In genomic region chr3:135155537-135155956, GRCm38 (mm10) we compare ENCODE assay signal across 10 mouse cellular contexts. TPM values are rescaled to one million over a fixed set of nuclear protein-coding genes. Genes with fewer than 3 reads are reported as not detected.
DNase-seq lines count a peak whose midpoint lies in the region; ATAC-seq and TF ChIP-seq lines count a peak whose summit lies in the region.
"Had no signal": no experiment of that assay in that cellular context is flagged by ENCODE, and none has a peak within 500 bp of the region (broad histone marks: within the 10 kb centered on the region; RNA-seq: fewer than 3 reads in every experiment).

No protein-coding gene starts in this region.

- H3K9ac ChIP-seq in intestine, embryonic 14.5 days (ENCODE audit: low read length): no peak overlapping the region
- H3K9ac ChIP-seq in intestine, postnatal 0 days (ENCODE audit: low read depth, low read length): no peak overlapping the region
- H3K9ac ChIP-seq in lung, embryonic 15.5 days: no peak overlapping the region

- peak; percentile 70 for ATAC-seq in intestine, embryonic 14.5 days (replicated peaks; ENCODE audit: low FRiP score, low TSS enrichment, low read depth)
- ATAC-seq in intestine, postnatal 0 days: no peak
- peak; percentile 91 for ATAC-seq in lung, embryonic 15.5 days (ENCODE audit: borderline replicate concordance, extremely low read depth, low FRiP score, low TSS enrichment)
- no peak for ATAC-seq in cerebellum, adult (ENCODE audit: insufficient number of reproducible peaks, low FRiP score, low TSS enrichment)
- ATAC-seq: activated CD4-positive, CD25-positive, alpha-beta regulatory T cell, adult 4 months had no signal

- H3K27ac ChIP-seq in intestine, embryonic 14.5 days (ENCODE audit: low read depth): peak overlapping the region; percentile 38; the same call in 1 of the 2 replicates
- H3K27ac ChIP-seq in intestine, postnatal 0 days (ENCODE audit: low read depth, low read length): no peak overlapping the region
- H3K27ac ChIP-seq in lung, embryonic 15.5 days: peak overlapping the region; percentile 50

- H3K4me2 ChIP-seq in intestine, embryonic 14.5 days (ENCODE audit: low read length): no peak overlapping the region
- H3K4me2 ChIP-seq in intestine, postnatal 0 days (replicated peaks; ENCODE audit: low read depth): no peak overlapping the region
- H3K4me2 ChIP-seq in lung, embryonic 15.5 days: no peak overlapping the region

- no peaks in the 10 kb centered on the region for H3K27me3 ChIP-seq in intestine, embryonic 14.5 days (replicated peaks; ENCODE audit: control insufficient read depth, insufficient read depth, low read length)
- H3K27me3 ChIP-seq in intestine, postnatal 0 days (replicated peaks; ENCODE audit: control insufficient read depth, insufficient read depth, low read length): no peaks in the 10 kb centered on the region
- H3K27me3 ChIP-seq in lung, embryonic 15.5 days: no peaks in the 10 kb centered on the region

- no peaks in the 10 kb centered on the region for H3K9me3 ChIP-seq in intestine, embryonic 14.5 days (ENCODE audit: control insufficient read depth, low read length)
- no peaks in the 10 kb centered on the region for H3K9me3 ChIP-seq in intestine, postnatal 0 days (ENCODE audit: control insufficient read depth)
- no peaks in the 10 kb centered on the region for H3K9me3 ChIP-seq in lung, embryonic 15.5 days

- H3K4me1 ChIP-seq in intestine, embryonic 14.5 days (replicated peaks; ENCODE audit: control insufficient read depth, insufficient read depth, low read length): no peaks in the 10 kb centered on the region; the same call in 1 of the 2 replicates
- no peaks in the 10 kb centered on the region for H3K4me1 ChIP-seq in intestine, postnatal 0 days (replicated peaks; ENCODE audit: control insufficient read depth, insufficient read depth, low read length)
- peaks cover 6% of the 10 kb centered on the region; the same call in 1 of the 2 replicates for H3K4me1 ChIP-seq in lung, embryonic 15.5 days

- no peak overlapping the region for H3K4me3 ChIP-seq in intestine, embryonic 14.5 days (ENCODE audit: low read depth, low read length)
- no peak overlapping the region for H3K4me3 ChIP-seq in intestine, postnatal 0 days (ENCODE audit: low read depth, low read length)
- H3K4me3 ChIP-seq in lung, embryonic 15.5 days: no peak overlapping the region

- TF ChIP-seq CTCF in intestine, postnatal 0 days (IDR thresholded peaks at IDR 0.05; ENCODE audit: low read depth): no peak

- no peaks in the 10 kb centered on the region for H3K36me3 ChIP-seq in intestine, embryonic 14.5 days (ENCODE audit: control insufficient read depth, insufficient read depth, low read length)
- no peaks in the 10 kb centered on the region for H3K36me3 ChIP-seq in intestine, postnatal 0 days (ENCODE audit: control insufficient read depth, insufficient read depth)
- H3K36me3 ChIP-seq in lung, embryonic 15.5 days: no peaks in the 10 kb centered on the region

- DNase-seq in cerebellum, adult 9-10 months: peak; percentile 6
- DNase-seq in cerebellum, adult 11 months: no peak
- DNase-seq in intestine, embryonic 14.5 days (ENCODE audit: low spot score): peak; percentile 53
- peak; percentile 32 to 52 for DNase-seq in adrenal gland, postnatal 36 days
- DNase-seq in frontal cortex, postnatal 10 days (ENCODE audit: low spot score in 2 of 2): no peak
- DNase-seq: thymus, postnatal 36 days had no signal

- 34% methylated on average over 4 of the region's 4 CpGs for WGBS in intestine, embryonic 14.5 days
- WGBS in intestine, postnatal 0 days: 52% methylated on average over 4 of the region's 4 CpGs
- 38% methylated on average over 4 of the region's 4 CpGs for WGBS in lung, embryonic 15.5 days

RNA-seq across cellular contexts. Expression of gene Cenpe, which starts 56.8 kb away (rescaled TPM):
- polyA plus RNA-seq in intestine, embryonic 14.5 days (2014; fragmentation: Nextera tagmentation; extraction: Ambion mirVana): 27.9 and 30.8 TPM in 2 replicates
- 5.4 and 5.6 TPM in 2 replicates for polyA plus RNA-seq in intestine, postnatal 0 days (2015; fragmentation: Nextera tagmentation; extraction: Ambion mirVana)
- 1 to 10 TPM; 2.7 to 2.8 TPM for total RNA-seq in adrenal gland, postnatal 36 days (2021)
- polyA plus RNA-seq in lung, embryonic 15.5 days (2015; fragmentation: Nextera tagmentation; extraction: Ambion mirVana): 29.2 and 31.0 TPM in 2 replicates

Comparison
In these comparisons a context has a peak if more than half of its experiments do, and no peak if none do; other contexts are left out.
1. DNase-seq: peak in cerebellum, adult 9-10 months (single experiment), intestine, embryonic 14.5 days (single experiment) and adrenal gland, postnatal 36 days (2 of 2); none in cerebellum, adult 11 months (single experiment) and frontal cortex, postnatal 10 days (0 of 2).
2. ATAC-seq: peak in intestine, embryonic 14.5 days (single experiment) and lung, embryonic 15.5 days (single experiment); none in intestine, postnatal 0 days (single experiment) and cerebellum, adult (single experiment).